Mouse (Mus musculus): ENCODE measurements at regions not wholly inside any gene's neighbourhood (a gene's known extent, or its start where the extent isn't known, plus 50 kb on each side); places are given as distances from the start of the nearest gene placed in this dataset.

DNA sequence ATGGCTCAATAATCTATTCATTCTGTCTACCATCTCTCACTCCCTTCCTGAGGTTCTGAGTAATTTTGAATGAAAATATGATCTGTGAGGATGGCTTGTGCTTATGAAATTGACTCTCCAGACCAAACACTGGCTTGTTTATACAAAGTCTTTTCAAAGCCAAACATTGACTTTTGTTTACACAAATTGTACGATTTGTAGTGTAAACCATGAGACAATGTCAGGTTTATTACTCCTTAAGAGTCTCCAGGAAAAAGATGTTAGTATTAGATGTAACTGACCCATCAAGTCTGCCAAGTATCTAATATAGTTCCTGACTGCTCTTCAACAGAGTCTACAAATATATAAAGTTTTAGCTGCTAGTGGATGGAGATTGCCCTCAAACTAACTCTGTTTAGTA, 1039.5 kb downstream of the Diaph3 start:
- TF ChIP-seq POLR2A (IDR thresholded peaks at IDR 0.05; ENCODE audit: control insufficient read depth in 1 of 2, insufficient read depth in 1 of 2, low read depth in 1 of 2, low read length in 2 of 2, poor library complexity in 1 of 2) (no peak), E2F4 (IDR thresholded peaks at IDR 0.05; ENCODE audit: borderline replicate concordance, low read depth, low read length) (no peak), CTCF (IDR thresholded peaks at IDR 0.05 in 2 of 3, conservative IDR thresholded peaks at IDR 0.05 in 1 of 3; ENCODE audit: control insufficient read depth in 1 of 3, insufficient read depth in 1 of 3, low read depth in 2 of 3, low read length in 3 of 3, poor library complexity in 1 of 3, severe bottlenecking in 1 of 3) (no peak), SMC3 (IDR thresholded peaks at IDR 0.05; ENCODE audit: low read depth, low read length) (no peak), ZNF384 (IDR thresholded peaks at IDR 0.05; ENCODE audit: low read depth, low read length) (no peak), MAFK (IDR thresholded peaks at IDR 0.05; ENCODE audit: borderline replicate concordance, low read depth, low read length) (no peak)

All from MEL (cell line).